Mouse (Mus musculus): Measurements from ENCODE around the gene Gm21440. TPM values are rescaled to one million over a fixed set of nuclear protein-coding genes. Genes with fewer than 3 reads are reported as not detected.
"Not testable (repeated sequence)": the region's sequence is repeated elsewhere in the genome, so short reads cannot be mapped to it uniquely, and the experiment has no call there.

Gene Gm21440
- total RNA-seq (2014; fragmentation: Nextera tagmentation) (not detected in 2 replicates), total RNA-seq (2017) (not detected in 2 replicates), polyA plus RNA-seq (2012) (not detected in 2 replicates)

- not testable (repeated sequence) for ATAC-seq (ENCODE audit: extremely low read depth, insufficient number of reproducible peaks, low FRiP score, poor library complexity, severe bottlenecking); H3K9me3 ChIP-seq (replicated peaks); H3K4me3 ChIP-seq (ENCODE audit: low read depth, low read length); H3K4me1 ChIP-seq (ENCODE audit: insufficient read depth, low read depth, low read length); DNase-seq (ENCODE audit: low spot score); H3K36me3 ChIP-seq (replicated peaks); H3K27me3 ChIP-seq (ENCODE audit: insufficient read depth, low read length)
These were observed at the start of gene Gm21440, which contains the start of gene Gm21454 for GRCm38 (mm10) chrY:13252091-13252490. Gene Gm21440, plus strand, starts transcription at chrY:13252391. Gene Gm21454, plus strand, starts transcription at chrY:13252442.

- H3K4me1 ChIP-seq (ENCODE audit: insufficient read depth, low read depth, low read length); DNase-seq (ENCODE audit: low spot score); ATAC-seq (ENCODE audit: extremely low read depth, insufficient number of reproducible peaks, low FRiP score, poor library complexity, severe bottlenecking); H3K9me3 ChIP-seq (replicated peaks); H3K27me3 ChIP-seq (ENCODE audit: insufficient read depth, low read length); H3K36me3 ChIP-seq (replicated peaks); H3K4me3 ChIP-seq (ENCODE audit: low read depth, low read length): not testable (repeated sequence)
These were observed 28.4 kb upstream of the Gm21440 start, which contains the start of gene Gm21828 for GRCm38 (mm10) chrY:13223828-13224227. Gene Gm21828, minus strand, starts transcription at chrY:13223928.

Other genes starting within 250 kb of the Gm21440 start
- not detected in 2 replicates for gene Gm20807, start 209.5 kb upstream of the Gm21440 start, total RNA-seq (2014; fragmentation: Nextera tagmentation)
- not detected in 2 replicates for gene Gm20807, start 209.5 kb upstream of the Gm21440 start, total RNA-seq (2017)
- gene Gm20807, start 209.5 kb upstream of the Gm21440 start, polyA plus RNA-seq (2012) = not detected in 2 replicates
- not detected in 2 replicates for gene Gm21891, start 118.9 kb upstream of the Gm21440 start, total RNA-seq (2014; fragmentation: Nextera tagmentation)
- gene Gm21891, start 118.9 kb upstream of the Gm21440 start, total RNA-seq (2017) = not detected in 2 replicates
- not detected in 2 replicates for gene Gm21891, start 118.9 kb upstream of the Gm21440 start, polyA plus RNA-seq (2012)
- not detected in 2 replicates for gene Gm21425, start 90.4 kb upstream of the Gm21440 start, total RNA-seq (2014; fragmentation: Nextera tagmentation)
- gene Gm21425, start 90.4 kb upstream of the Gm21440 start, total RNA-seq (2017) = not detected in 2 replicates
- gene Gm21425, start 90.4 kb upstream of the Gm21440 start, polyA plus RNA-seq (2012) = not detected in 2 replicates
- gene Gm21828, start 28.5 kb upstream of the Gm21440 start, total RNA-seq (2014; fragmentation: Nextera tagmentation) = not detected in 2 replicates
- gene Gm21828, start 28.5 kb upstream of the Gm21440 start, total RNA-seq (2017) = not detected in 2 replicates
- gene Gm21828, start 28.5 kb upstream of the Gm21440 start, polyA plus RNA-seq (2012) = not detected in 2 replicates
- not detected in 2 replicates for gene Gm21454, start 51 bp downstream of the Gm21440 start, total RNA-seq (2014; fragmentation: Nextera tagmentation)
- gene Gm21454, start 51 bp downstream of the Gm21440 start, total RNA-seq (2017) = not detected in 2 replicates
- not detected in 2 replicates for gene Gm21454, start 51 bp downstream of the Gm21440 start, polyA plus RNA-seq (2012)
- not detected in 2 replicates for gene Gm21725, start 96.7 kb downstream of the Gm21440 start, total RNA-seq (2014; fragmentation: Nextera tagmentation)
- gene Gm21725, start 96.7 kb downstream of the Gm21440 start, total RNA-seq (2017) = not detected in 2 replicates
- not detected in 2 replicates for gene Gm21725, start 96.7 kb downstream of the Gm21440 start, polyA plus RNA-seq (2012)
- not detected in 2 replicates for gene Gm21866, start 213.2 kb downstream of the Gm21440 start, total RNA-seq (2014; fragmentation: Nextera tagmentation)
- gene Gm21866, start 213.2 kb downstream of the Gm21440 start, total RNA-seq (2017) = not detected in 2 replicates
- not detected in 2 replicates for gene Gm21866, start 213.2 kb downstream of the Gm21440 start, polyA plus RNA-seq (2012)
- gene Gm20773, start 241.6 kb downstream of the Gm21440 start, total RNA-seq (2014; fragmentation: Nextera tagmentation) = not detected in 2 replicates
- gene Gm20773, start 241.6 kb downstream of the Gm21440 start, total RNA-seq (2017) = not detected in 2 replicates
- not detected in 2 replicates for gene Gm20773, start 241.6 kb downstream of the Gm21440 start, polyA plus RNA-seq (2012)